Mouse (Mus musculus) induced T-regulatory cell, adult 2 months (primary cell): ENCODE results near the gene Tgfbi.
A peak's percentile ranks its signal among the peaks of the same experiment; 100 is the strongest.

ENCODE experiments used
- DNase-seq: peaks from one replicate; pipeline ENCODE4 v3.0.0-alpha.2; 2012; ENCODE audit warnings: low read depth

Tgfbi gene

DNA sequence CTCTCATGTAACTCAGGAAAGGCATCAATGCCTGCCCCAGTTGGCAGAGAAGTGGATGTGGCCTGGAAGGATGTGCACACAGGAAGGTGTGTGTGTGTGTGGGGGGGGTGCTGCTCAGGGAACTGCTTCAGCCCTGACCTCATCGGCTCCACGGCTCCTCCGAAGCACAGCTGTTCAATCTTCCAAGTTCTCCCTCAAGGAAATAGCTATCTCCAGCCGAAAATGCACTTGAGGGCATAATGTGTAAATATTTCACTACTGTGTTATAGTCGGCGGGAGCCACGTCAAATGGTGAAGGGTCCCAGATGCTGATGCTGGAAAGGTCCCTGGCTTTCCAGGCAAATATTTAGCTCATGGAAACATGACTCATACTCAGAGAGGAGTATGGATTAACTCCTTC lies 25.6 kb downstream of the Tgfbi start:
- no peak for DNase-seq

DNA sequence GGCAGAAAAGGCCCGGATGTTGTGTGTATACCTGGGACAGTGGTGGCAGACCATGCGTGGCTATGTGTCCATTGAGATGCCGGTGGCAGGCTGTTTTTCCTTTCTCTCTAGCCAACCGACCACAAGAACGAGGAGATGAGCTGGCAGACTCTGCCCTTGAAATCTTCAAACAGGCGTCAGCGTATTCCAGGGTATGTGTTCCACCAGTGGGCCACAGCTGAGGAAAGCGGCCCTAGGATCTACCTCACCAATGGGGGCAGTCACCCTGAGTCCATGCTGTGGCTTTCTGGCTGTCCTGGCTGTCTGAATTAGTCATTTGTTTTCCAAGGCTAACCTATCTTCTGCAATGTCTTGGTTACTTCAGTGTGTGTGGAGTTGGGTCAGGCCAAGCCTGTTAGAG lies 27.7 kb downstream of the Tgfbi start:
- no peak for DNase-seq

DNA sequence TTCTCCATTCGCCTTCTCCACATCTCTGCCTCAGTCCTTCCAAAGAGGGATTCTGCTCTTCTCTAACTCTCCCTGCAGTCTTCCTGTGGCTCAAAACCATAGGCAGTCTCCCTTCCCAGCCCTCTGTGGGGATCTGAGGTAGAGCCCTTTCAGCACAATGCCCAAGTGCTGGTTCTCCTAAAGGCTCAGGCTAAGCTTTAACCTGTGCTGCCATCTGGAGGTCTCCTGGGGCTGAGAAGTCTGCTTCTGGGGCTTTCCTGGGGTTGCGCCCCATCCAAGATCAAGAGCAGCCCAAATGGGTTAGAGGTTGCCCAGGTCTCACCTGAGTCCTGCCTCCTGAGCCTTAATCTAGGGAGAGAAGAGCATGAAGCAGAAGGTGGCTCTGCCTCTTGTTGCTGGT lies 32.4 kb downstream of the Tgfbi start:
- no peak for DNase-seq

DNA sequence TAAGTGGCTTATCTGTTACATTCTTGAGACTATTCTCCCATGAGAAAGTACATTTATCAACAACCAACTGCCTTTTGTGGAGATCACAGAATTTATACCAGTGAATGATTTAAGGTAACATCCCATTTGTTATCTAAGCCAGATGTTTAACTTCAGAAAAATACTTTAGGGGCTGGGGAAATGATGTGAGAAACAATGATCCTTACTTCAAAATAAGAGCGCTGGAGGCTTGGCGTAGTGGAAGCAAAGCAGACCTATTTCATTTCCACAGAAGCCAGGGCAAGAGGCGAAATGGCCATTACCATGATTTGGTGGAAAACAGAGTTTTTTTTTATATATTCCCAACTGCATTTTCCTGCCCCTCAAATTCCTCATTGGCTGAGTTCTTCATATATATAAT lies 34.7 kb downstream of the Tgfbi start:
- DNase-seq: no peak

DNA sequence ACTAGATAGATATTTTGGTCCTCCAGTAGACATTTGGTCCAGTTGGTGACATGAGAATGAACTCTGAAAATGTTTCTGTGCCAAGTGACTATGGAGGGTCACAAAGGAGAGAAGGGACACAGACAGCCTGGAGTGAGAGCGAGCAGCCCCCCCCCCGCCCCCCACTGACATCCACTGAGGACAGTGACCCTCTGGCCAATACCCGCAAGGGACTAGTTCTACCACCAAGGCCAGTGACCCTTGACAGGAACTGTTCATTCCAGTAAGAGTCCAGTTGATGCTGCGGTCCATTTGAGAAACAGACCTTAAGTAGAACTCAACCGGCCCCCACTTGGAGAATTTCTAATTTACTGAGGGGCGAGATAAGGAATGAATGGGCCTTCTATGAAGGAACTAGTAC lies 36.4 kb downstream of the Tgfbi start:
- no peak for DNase-seq

- DNase-seq: no peak
These were observed 38.5 kb downstream of the Tgfbi start for GRCm38 (mm10) chr13:56647597-56648405.

- no peak for DNase-seq
These were observed 40.7 kb downstream of the Tgfbi start for GRCm38 (mm10) chr13:56650020-56650419.

DNA sequence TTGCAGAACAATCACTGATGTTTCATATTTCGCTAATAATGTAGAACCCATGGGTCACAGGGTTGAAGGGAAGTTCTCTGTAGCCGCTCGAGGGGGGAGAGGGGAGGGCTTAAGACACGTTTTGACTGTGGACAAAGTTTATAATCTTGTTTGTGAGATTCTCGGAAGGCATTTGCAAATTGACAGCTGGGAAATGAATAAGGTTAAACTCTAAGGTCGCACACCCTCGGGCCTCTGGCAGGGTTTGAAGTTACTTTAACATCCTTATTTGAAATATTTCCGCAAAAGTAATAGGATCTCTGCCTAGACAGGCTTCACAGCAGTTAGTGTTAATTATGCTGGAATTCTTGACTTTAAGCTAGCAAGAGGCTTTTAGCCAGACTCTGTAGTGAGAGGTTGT lies 43.1 kb downstream of the Tgfbi start:
- DNase-seq: no peak

DNA sequence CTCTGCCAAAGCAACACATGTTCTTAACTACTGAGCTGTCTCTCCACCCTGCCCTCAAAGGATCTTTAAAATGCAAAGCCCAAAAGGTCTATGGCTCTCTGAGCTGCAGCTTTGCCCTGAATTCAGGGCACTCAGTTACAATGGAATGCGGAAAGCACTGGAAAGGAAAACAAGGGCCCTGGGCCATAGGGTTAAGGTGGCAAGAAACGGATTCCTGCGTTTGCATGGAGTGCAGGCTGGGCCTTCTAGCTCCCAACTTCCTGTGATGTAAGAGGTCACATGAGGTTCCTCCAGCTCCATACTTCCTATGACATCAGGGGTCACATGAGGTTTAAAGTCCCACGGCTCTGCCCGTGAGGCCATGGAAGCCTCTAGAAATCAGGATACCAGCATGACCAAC lies 44.9 kb downstream of the Tgfbi start:
- DNase-seq: no peak

DNA sequence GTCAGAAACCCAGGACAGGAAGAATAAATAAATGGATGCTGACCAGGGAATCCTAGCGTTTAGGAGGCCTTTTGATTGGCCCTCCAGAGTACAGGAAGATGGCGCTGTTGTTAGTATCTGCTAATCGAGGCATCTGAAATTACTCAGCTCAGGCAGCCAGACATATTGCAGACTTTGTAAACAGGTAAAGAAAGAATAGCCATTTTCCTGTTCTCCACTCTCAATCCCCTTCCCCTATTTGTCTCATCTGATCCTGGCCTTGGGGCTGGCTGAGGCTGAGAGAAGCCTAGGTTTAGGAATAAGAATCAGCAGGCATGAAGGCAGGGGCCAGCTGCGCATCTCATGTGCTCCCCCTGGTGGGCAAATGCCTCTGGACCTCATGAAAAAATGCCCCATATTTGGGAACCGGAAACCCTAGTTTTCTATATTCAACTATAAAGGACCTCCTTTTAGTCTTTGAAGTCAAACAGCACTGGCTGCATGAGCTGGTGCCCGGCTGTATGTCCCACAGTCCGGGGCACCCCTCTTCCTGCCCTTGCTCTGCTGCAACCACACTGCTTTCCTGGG lies 48.7 kb downstream of the Tgfbi start:
- peak; percentile 65 for DNase-seq

DNA sequence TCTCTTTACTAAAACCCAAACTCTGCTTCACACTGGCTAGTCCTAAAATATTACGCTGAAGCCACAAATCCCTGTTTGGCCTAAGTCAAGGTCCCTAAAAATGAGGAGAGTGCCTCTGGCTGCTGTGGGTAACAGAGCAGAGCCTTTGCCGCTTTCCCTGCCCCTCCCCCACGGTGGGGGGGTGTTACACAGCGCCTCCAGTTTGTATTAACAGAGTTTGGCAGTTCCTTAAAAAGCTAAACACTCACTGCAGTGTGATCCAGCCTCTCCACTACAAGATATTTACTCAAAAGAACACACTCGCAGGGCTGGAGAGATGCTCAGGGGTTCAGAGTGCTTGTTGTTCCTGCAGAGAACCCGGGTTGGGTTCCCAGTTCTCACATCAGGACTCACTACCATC lies 49.6 kb downstream of the Tgfbi start:
- no peak for DNase-seq

GRCm38 (mm10) chr13:56661914-56662621 lies 52.7 kb downstream of the Tgfbi start:
- DNase-seq: no peak

DNA sequence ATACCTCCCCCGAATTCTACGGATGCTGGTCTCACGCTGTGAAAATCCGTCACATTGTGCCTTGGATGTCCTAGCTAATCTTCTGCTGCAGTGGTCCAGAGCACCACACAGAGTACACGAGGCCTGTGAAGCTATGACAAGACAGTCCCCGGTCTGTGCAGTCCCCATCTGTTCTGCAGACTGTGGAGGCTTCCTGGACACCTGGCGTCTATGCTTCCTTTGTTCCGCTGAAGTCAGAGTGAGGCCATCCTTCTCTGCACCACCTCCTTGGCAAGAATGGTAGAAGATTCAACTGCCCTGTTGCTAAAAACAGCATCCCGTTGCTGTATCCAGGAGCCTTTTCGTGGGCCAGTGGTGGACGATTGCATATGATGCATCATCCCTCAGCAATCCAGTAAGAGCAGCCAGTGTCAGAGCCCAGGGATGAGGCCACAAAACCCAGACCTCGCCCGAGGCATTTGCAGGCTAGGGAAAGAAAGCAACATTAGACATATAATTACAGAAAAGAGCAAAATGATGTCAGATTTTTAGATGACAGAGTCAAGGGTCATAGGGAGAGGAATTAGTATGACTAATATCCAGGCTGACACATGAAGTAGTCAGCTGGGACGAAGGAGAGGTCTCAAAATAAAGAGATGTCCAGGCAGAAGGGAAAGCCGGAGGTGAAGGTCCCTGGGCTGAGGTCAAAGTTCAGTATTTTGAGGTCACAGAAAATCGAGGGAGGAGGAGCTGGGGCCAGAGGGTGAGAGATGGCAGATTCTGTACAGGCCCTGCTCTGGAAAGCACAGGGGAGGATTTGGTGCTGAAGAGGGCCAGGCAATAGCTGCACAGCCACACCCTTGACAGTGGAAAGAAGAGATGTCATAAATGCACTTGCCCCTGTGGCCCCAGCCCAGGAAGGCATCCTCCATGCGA lies 55.2 kb downstream of the Tgfbi start:
- no peak for DNase-seq

- no peak for DNase-seq
These were observed 61.9 kb downstream of the Tgfbi start for GRCm38 (mm10) chr13:56671206-56671605.

DNA sequence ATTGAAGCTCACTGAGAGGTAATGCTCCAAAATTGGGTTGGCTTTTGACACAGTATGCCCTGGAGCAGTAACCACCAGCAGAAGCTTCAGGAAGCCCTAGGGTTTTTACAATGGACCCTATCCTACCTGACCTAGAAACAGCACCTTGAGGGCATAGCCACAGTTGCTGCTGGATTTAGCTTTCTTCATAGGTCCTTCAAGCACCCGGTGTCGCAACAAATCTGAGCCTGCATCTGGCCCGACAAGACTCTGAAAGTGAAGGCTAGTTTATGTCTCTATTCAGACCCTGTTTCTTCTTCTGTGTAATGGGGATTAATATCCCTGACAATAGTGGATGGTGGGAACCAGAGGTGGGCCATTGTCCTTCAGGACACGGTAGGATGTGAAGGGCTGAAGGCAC lies 68.4 kb downstream of the Tgfbi start:
- DNase-seq: no peak

GRCm38 (mm10) chr13:56678188-56678787 lies 69.0 kb downstream of the Tgfbi start:
- no peak for DNase-seq

GRCm38 (mm10) chr13:56678826-56679504 lies 69.6 kb downstream of the Tgfbi start:
- DNase-seq: no peak

- no peak for DNase-seq
These were observed 72.6 kb downstream of the Tgfbi start for GRCm38 (mm10) chr13:56681924-56682323.

DNA sequence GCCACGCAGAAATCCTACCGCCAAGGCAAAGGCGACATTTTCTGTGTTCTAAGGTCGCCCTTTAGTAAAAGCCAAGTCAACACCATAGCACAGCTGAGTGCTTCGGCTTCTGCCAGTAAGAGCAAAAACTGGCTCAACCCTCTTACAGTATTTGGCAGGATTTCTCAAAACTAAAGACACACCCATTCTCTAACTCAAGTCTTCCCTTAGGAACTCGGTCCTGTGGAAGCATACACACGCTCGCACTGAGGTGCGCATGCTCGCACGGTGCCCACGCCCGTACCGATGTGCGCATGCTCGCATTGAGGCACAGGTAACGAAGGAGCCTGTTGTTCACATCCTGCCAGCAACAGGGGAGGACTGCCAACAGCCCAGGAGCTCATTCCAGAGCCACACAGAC lies 73.0 kb downstream of the Tgfbi start:
- peak; percentile 31 for DNase-seq

- DNase-seq: no peak
These were observed 74.0 kb downstream of the Tgfbi start for GRCm38 (mm10) chr13:56683306-56683705.
